Mouse (Mus musculus) granulocyte monocyte progenitor cell, adult 5-6 weeks (primary cell): ENCODE results near the gene Mybph. TPM values are rescaled to one million over a fixed set of nuclear protein-coding genes. Genes with fewer than 3 reads are reported as not detected.

Source experiments
- total RNA-seq, 2 experiments: library from RNA; stranded (forward) in 1 of 2; stranded (reverse) in 1 of 2; fragments of 200-712, 200-1000 nt in 1 of 2; fragments of >200 nt in 1 of 2; fragmentation: Nextera tagmentation in 1 of 2; gene quantifications; 2 replicates each; pipeline ENCODE4 v1.2.3; 2014 to 2017

Mybph gene
- total RNA-seq, 2 experiments from 2014 or later = not detected

Other genes starting within 250 kb of the Mybph start
- not detected in 2 replicates for gene Fmod, start 156.2 kb upstream of the Mybph start, total RNA-seq (2014; fragmentation: Nextera tagmentation)
- gene Fmod, start 156.2 kb upstream of the Mybph start, total RNA-seq (2017) = not detected in 2 replicates
- 7.2 and 13.5 TPM in 2 replicates for gene Btg2, start 114.3 kb upstream of the Mybph start, total RNA-seq (2014; fragmentation: Nextera tagmentation)
- 31.3 and 33.7 TPM in 2 replicates for gene Btg2, start 114.3 kb upstream of the Mybph start, total RNA-seq (2017)
- gene Chit1, start 82.2 kb upstream of the Mybph start, total RNA-seq (2014; fragmentation: Nextera tagmentation) = 0.62 and 1.7 TPM in 2 replicates
- 0.22 and 0.82 TPM in 2 replicates for gene Chit1, start 82.2 kb upstream of the Mybph start, total RNA-seq (2017)
- gene Chil1, start 11.3 kb upstream of the Mybph start, total RNA-seq (2014; fragmentation: Nextera tagmentation) = not detected in 2 replicates
- gene Chil1, start 11.3 kb upstream of the Mybph start, total RNA-seq (2017) = 4.7 and 6.3 TPM in 2 replicates
- not detected in 2 replicates for gene Adora1, start 42.0 kb downstream of the Mybph start, total RNA-seq (2014; fragmentation: Nextera tagmentation)
- gene Adora1, start 42.0 kb downstream of the Mybph start, total RNA-seq (2017) = not detected in 2 replicates
- not detected in 2 replicates for gene Myog, start 96.5 kb downstream of the Mybph start, total RNA-seq (2014; fragmentation: Nextera tagmentation)
- not detected in 2 replicates for gene Myog, start 96.5 kb downstream of the Mybph start, total RNA-seq (2017)
- gene Ppfia4, start 139.5 kb downstream of the Mybph start, total RNA-seq (2014; fragmentation: Nextera tagmentation) = 6.4 and 12.5 TPM in 2 replicates
- 4.1 and 4.6 TPM in 2 replicates for gene Ppfia4, start 139.5 kb downstream of the Mybph start, total RNA-seq (2017)
- 31.8 and 34.3 TPM in 2 replicates for gene Tmem183a, start 168.5 kb downstream of the Mybph start, total RNA-seq (2014; fragmentation: Nextera tagmentation)
- gene Tmem183a, start 168.5 kb downstream of the Mybph start, total RNA-seq (2017) = 53.6 and 115 TPM in 2 replicates
- gene 4933406M09Rik, start 192.5 kb downstream of the Mybph start, total RNA-seq (2014; fragmentation: Nextera tagmentation) = not detected in 2 replicates
- not detected in 2 replicates for gene 4933406M09Rik, start 192.5 kb downstream of the Mybph start, total RNA-seq (2017)
- 51.2 and 63.3 TPM in 2 replicates for gene Cyb5r1, start 212.1 kb downstream of the Mybph start, total RNA-seq (2014; fragmentation: Nextera tagmentation)
- 26.0 and 34.6 TPM in 2 replicates for gene Cyb5r1, start 212.1 kb downstream of the Mybph start, total RNA-seq (2017)
- 62.4 and 63.0 TPM in 2 replicates for gene Adipor1, start 221.9 kb downstream of the Mybph start, total RNA-seq (2014; fragmentation: Nextera tagmentation)
- 52.7 and 53.3 TPM in 2 replicates for gene Adipor1, start 221.9 kb downstream of the Mybph start, total RNA-seq (2017)